Mouse (Mus musculus): ENCODE measurements at regions not wholly inside any gene's neighbourhood (a gene's known extent, or its start where the extent isn't known, plus 50 kb on each side); places are given as distances from the start of the nearest gene placed in this dataset.

DNA sequence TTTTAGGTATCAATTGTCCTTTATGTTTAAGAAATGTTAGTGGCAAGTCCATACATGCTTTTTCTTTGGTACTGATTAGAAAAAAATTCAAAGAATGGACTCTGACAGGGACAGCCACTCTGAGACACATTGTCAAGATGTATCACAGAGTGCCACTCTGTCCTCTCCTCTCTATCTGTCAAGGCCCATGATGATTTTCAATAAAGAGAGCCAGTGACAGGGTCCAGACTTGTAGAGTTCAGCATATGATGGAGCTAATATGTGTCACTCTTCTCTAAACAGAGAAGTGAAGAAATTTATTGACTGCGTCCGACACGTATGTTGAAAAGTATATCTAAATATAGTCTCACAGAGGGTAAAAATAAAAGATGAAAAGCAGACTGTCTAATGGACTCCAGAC is 672.2 kb upstream of the 4930452B06Rik start:
- DNase-seq (ENCODE audit: low read depth, low spot score): no peak

DNA sequence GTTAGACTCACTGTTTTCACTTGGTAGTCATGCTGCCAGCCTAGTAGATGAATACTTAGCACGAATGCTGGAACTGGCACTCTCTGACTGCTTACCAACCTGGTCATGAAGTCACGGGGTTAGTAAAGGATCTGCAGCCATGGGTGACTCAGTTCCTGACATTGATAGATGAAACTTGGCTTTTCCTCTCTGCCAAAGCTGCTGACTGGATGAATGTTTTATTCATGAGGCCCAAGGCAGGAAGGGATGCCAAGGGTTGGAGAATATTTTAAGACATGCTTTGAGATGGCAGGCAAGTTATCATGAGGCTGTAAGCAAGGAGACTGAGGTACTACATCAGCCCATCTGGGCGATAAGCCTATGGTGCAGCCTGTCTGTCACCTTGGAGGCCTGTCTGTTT is 671.1 kb upstream of the 4930452B06Rik start:
- no peak for DNase-seq (ENCODE audit: low read depth, low spot score)

DNA sequence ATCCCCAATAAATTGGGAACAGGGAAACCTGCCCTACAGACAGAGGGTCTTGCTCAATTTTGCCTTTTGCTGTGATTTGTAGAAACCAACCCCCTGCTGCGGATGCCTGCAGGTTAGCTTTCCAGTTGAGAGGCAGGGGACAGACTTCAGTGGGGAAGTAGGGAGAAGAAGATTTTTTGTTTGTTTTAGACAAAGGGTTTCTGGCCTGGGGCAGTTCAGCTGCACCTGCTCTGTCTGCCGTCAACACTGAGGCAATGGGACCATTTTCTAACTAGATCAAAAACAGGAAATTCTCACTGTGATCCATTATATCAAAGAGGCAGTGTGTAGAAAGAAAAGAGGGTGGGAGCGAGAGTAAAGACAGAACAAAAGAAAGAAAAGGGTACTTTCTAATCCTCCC is 665.6 kb upstream of the 4930452B06Rik start:
- DNase-seq (ENCODE audit: low read depth, low spot score): no peak

DNA sequence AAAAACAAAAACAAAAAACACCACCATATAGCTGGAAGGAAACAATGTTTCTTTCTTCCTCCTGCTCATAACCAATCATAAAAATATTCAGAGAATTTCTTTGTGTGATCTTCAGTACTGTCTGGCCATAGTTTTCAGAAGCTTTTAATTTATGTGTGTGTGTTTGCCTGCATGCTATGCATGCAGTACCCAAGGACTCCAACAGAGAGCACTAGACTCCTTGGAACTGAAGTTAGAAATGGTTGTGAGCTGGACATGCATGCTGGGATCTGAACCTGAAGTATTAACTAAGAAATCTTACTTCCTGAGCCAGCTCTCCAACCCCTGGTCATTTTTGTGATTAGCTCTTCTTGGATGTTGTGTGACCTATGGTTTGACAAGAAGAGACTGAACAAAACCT is 664.7 kb upstream of the 4930452B06Rik start:
- DNase-seq (ENCODE audit: low read depth, low spot score): no peak

DNA sequence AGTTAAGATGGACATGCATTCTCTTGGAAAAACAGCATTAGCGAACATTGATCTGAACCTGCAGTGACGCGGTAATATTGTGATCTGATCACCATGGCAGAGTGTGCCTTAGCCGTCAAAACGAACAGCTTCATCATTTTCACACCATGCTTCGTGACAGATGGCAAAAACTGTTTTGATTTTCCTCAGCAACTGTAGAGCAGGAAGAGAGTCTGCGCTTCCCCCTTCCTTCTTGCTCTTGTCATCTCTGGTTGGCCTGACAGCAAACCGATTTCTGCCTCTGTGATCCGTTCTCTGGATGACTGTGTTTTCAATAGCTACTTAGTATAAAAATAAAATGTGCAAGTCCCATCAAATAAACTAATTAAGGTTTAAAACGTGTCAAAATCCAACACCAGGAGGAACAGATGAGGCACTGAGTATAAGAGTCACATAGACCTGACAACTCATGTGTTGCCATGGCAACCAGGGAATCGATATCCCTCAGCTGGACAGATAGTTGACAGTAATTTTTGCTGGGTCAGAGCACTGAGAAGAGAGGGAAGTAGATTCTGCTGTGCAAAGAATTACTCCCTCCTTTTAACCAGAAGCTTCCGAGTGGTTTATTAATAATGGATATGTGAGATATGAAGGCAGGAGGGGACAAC is 663.9 kb upstream of the 4930452B06Rik start:
- DNase-seq (ENCODE audit: low read depth, low spot score): peak; percentile 40

DNA sequence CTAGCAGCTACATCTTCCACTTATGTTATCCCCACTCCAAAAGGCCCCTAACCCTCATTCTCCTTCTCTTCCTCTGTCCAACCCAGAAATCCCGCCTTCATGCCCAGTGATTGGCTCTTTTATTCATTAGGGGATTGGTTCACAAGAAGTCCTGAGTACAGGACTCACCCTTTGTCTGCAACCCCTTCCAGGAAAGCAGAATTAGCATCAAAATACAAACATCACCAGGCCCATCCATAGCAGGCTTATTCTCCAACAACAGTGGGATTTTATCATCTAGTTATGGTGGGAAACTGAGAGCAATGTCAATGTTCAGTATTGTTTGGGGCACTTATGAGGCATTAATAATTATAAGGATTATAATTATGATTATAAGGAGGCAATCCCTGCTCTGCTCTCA is 661.3 kb upstream of the 4930452B06Rik start:
- DNase-seq (ENCODE audit: low read depth, low spot score): no peak

DNA sequence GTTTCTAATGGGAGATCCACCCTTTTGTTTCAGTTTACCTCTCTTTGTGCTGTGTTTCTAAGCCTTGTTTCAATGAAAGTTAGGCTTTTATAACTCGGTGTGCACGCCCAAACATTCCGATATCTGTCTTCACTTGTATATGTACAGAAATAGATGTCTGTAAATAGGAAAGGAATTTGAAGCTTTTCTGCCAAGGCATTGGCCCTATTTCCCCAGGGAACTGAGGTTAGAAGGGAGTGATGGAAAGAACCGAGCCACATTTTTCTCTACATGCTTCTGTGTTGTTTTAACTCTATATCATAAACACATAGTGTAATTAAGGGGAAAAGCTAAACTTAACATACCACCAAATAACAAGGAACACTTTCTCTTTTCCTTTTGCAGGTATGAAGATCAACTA is 653.8 kb upstream of the 4930452B06Rik start:
- DNase-seq (ENCODE audit: low read depth, low spot score): no peak

DNA sequence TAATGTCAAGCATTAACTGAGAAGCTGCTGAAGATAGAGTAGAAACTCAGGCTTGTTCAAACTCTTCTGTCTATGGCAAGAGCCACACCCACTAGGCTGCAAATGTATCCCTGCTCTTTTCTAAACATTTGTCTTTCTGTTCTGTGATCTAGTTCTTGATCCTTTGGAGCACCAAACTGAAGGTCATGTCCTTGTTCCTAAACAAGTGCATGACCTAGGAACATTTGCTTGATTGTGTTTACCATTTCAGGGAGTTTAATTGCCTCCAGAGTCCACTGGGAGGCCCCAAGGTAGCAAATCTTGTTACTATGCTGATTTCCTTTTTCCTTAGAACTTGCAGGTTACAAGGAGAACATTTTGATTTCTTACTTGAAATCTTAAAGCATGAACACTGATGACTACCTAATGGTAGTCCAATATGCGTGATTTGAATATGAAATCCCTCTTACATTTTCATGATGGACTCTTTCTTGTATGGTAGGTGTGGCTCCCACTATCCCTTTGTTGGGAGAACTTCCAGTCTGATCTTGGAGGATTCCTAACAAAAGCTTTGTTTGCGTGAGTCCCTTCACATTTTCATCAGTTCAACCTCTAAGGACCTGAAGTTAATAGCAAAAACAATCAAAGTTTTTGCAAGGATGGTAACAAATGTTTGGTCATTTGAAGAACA is 652.9 kb upstream of the 4930452B06Rik start:
- no peak for DNase-seq (ENCODE audit: low read depth, low spot score)

DNA sequence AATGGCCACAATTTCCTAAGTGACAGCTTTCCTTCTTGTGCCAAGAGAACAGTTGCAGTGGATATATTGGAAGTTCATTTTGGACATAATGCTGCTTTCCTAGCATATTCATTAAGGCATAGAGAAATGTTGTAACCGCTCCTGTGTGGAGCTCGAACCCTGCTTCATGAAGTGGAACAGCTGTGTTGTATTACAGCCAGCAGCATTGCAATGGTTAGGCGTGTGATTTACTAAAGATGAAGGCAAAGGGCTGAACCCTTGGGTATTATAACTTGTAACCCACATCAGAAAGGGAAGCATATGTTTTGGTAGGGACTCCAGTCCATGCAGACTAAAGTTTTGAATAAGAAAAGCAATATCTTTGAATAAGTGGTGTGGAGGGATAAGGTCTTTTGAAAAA is 649.2 kb upstream of the 4930452B06Rik start:
- no peak for DNase-seq (ENCODE audit: low read depth, low spot score)

DNA sequence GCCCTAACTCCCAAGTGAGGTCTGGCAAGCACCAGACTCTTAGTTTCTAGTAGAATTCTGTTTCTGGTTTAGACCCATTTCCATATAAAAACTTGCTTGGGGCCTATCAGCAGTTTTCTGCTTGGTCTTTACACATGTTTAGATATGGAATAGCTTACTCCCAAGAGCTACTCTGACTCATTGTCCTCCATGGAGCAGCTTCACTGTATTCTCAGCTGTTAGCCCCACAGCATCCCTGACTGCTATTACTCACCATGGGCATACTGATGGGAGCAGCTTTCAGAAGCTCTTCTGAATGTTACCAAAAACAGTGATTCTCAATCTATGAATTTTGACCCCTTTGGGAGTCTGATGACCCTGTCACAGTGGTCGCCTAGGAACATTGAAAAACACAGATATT is 630.1 kb upstream of the 4930452B06Rik start:
- DNase-seq (ENCODE audit: low read depth, low spot score): no peak

DNA sequence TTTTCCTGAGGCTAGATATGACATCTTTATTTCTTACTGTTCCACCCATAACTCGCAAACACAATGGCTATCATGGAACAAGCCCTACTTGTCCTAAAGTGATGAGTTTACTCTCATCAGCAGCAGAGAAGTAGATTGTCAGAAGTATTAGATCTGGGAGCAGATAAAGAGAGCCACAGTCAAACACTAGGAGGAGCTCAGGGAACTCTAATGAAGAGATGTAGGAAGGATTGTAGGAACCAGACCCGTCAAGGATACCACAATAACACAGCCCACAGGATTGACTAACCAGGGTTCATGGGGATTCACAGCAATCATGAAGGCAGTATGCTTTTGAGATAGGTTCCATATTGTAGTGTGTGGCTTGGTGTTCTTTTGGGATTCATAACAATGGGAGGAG is 628.5 kb upstream of the 4930452B06Rik start:
- no peak for DNase-seq (ENCODE audit: low read depth, low spot score)

DNA sequence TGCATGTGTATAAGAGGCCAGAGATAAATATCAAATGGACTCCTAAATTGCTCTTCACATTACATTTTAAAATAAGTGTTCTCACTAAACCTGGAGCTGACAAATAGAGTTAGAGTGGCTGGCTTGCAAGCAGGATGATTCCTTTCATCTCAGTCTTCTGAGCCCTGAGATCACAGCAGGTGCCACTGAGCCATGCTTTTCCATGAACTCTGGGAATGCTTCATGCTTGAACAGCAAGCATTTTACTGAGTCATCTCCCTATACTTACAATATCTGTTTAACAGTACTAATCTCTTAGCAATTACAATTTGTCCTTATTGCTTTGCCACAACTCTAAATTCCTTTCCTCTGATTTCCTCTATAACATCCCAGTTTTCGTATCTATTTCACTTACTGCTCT is 622.1 kb upstream of the 4930452B06Rik start:
- no peak for DNase-seq (ENCODE audit: low read depth, low spot score)

DNA sequence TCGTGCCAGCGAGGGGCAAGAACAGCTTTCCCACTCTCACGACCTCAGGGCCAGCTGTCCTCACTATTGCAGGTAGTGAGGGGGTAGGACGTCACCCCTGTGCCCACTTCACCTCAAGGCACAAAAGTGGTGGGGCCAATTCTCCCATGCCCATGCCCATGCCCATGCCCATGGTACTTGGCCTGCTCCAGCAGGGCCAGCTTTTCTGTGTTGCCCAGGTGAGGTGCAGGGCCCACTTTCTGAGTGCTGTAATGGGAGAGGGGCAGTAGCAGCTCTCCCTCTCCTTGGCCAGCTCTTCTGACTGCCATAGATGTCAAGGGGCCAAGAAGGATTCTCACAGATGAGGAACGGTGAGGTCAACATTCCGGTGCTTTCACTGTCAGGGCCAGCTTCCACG is 619.6 kb upstream of the 4930452B06Rik start:
- DNase-seq (ENCODE audit: low read depth, low spot score): no peak

DNA sequence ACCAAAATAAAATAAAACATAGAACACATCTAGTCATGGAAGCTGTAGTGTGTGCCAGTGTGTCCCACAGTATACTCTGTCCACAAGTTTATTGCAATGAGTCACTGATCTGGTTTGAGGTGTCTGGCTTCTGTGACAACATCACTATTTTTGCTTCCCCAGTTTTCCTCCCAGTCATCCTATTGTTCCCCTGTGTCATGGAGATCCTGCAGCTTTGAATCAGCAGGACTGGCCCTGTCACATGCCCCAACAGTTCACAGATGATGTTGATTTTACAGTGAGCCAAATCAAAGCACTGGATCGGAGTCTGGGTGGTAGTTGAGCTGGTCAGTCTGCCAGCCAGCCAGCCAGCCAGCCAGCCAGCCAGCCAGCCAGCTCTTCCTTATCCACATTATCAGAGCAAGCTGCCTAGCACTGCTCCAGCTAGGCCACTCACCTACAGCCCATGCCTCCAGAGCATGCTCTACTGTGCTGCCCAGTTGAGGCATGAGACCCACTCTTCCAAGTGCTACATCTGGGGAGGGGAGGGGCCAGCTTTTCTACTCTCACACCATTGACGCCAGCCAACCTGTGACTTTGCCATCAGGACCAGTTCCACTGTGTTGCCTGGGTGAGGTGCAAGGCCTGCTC is 619.1 kb upstream of the 4930452B06Rik start:
- DNase-seq (ENCODE audit: low read depth, low spot score): no peak

DNA sequence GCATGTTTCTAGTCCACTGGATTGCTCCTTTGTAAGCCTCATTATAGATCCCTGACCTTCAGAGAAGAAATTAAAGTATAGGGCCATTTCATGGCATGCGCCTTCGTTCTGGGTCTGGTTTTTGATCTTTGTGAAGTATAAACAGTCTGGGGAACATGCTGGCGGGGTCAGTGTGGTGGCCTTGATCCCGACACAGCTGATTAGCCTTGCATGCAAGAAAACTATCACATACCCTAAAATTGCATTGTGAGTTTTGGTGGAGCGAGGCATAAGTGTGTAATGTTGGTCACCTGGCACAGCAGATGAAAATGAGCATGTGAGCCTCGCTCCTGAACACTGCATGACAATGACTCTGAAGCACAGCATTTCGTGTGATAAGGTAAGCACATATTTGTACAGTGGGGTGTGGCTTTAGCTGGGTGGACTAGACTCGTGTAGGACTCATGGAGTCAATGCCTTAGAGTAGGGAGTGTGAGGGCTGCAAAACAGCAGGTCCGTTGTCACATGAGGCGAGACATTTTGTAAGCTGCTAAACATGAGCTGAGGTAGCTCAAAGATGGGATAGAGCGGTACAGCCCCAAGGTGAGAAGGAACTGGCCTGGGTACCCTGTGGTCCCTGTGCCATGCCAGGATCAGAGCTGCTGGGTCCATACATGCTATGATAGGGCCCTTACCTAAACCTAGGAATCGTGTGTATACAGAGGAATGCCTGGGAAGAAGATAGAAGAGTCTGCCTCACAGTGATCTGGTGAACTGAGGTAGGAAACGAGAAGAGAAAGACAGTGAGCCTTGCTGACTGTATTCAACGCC is 601.4 kb upstream of the 4930452B06Rik start:
- DNase-seq (ENCODE audit: low read depth, low spot score): no peak

DNA sequence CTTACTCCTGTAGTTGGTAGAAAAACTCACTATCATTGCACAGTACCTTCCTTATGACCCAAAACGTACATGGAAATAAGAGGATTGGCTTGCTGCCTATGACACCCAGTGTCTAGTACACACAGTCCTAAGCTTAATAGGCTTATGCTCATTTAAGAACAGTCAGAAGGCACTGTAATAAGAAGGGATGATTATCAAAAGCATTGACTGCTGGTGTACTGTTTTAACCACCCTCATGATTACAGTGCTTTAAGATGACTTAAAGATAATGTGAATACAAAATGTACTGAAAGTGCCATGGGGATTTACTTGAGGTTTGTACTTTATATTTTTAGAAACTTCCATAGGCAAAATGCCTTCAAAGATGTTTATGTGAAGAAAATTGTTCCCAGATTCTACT is 586.0 kb upstream of the 4930452B06Rik start:
- peak; percentile 18 for DNase-seq (ENCODE audit: low read depth, low spot score)

DNA sequence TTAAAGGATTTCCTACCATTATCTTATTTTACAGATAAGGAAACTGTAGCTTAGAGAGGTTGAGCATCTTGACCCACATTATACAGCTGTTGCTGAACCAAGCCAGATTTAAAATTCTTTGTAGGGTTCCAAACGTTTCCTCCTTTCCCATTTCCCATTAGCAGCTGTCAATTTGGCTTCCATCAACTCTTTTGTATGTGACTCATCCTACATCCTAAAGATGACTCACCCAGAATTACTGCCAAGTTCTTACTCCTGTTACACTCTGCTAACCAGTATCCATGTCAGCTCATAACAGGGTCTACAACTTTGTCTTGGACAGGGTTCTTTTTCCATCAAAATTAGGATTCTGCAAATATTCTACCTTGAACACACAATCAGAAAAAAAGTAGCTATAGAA is 579.2 kb upstream of the 4930452B06Rik start:
- DNase-seq (ENCODE audit: low read depth, low spot score): no peak

DNA sequence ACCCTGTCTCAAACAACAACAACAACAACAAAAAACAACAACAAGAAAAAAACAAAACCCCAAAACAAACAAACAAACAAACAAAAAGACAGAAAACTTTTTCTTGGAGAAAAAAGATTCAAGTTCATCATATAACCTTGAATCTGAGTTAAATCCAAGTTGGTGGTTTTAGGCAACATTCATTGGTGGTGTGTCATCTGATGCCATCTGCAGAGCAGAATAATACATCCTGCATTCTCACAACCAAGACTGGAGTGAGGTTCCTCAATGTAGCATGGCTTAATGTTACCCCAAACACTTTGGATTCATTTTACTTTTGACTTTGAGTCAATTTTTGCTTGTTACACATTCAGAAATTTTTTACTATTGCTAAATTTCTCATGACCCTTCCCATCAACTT is 577.3 kb upstream of the 4930452B06Rik start:
- no peak for DNase-seq (ENCODE audit: low read depth, low spot score)

DNA sequence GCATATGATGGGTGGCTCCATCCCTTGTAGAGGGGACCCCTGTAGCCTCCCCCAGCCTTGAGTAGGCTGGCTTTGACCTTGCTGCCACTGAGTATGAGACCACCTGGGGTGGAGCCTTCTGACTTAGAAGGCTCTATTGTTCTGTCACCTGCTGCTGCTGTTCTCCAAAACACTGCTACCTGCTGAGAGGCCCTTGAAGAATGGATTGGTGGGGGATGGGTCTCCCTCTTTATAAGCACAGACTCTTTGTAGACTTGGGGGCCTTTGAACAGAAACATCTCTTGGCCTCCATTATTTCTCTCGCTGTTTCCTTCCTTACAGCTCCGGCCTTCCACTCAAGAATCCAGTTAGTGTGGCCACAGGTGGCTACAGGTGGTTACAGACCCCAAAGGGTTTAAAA is 576.1 kb upstream of the 4930452B06Rik start:
- no peak for DNase-seq (ENCODE audit: low read depth, low spot score)

DNA sequence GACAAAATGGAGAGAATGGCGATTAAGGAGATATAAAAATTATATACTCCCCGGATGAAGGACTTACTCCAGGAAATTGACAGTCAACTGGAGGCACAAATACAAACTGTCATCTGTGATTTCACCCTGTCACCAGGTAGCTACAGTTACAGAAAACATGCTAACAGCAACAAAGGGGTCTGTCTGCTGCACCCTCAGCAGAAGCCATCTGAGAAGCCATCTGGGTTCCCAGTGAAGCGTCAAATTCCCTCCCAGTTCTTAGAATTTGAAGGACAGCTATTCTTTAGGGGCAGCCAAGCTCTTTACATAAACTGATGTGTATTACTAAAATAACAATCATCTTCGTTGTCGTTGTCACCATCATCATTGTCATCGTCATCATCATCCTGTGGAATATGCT is 561.6 kb upstream of the 4930452B06Rik start:
- no peak for DNase-seq (ENCODE audit: low read depth, low spot score)

DNA sequence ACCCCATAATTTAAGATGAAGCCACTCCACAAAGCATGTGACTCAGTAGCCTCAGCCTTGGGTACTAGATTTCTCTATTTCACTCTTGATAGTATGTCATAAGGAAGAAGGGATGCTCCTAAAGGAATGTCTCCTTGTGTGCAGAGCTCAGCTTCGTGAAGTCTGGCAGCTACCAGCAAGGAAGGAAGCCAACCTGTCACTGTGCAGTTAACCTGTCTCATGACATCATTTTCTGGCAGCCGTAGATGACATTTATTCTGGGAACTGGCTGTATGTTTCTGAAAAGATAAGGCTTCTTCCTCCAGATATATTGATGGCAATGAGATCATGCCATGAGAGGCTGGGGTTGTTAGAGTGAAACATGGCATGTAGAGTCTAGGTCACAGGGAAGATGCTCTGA is 534.2 kb upstream of the 4930452B06Rik start:
- DNase-seq (ENCODE audit: low read depth, low spot score): peak; percentile 5

DNA sequence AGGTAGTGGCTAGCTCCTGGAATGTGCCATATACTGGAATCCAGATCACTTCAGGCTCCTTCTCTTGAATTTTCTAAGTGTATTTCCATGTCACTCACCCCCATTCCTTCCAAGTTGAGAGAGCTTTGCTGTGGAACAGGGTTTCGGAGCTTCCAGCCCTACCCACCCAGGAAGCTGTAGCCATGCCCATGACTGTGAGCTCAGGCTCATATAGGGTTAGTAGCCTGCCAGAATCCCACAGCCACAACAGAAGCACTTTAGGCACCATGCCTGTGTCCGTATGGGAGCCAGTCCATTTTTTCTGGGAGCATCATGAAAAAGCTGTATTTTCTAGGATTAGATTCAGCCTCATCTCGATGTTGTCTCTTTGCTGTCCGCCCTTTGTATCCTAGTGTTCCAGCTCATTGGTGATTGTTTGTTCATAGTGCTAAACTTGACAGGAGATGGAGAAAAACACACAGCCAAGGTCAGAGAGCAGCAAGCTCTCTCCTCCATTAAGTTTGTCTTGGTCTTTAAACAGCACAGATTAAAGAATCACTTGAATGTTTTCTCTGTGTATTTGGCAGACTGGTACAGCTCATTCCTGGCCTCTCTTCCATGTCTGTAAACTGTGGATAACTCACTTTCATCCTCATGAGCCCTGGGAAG is 526.2 kb upstream of the 4930452B06Rik start:
- no peak for DNase-seq (ENCODE audit: low read depth, low spot score)

Data from telencephalon, adult 2 months (tissue).